Mouse (Mus musculus): ENCODE results near the gene Zfp57. TPM values are rescaled to one million over a fixed set of nuclear protein-coding genes. Genes with fewer than 3 reads are reported as not detected.
"Not testable (repeated sequence)": the region's sequence is repeated elsewhere in the genome, so short reads cannot be mapped to it uniquely, and the experiment has no call there.

The Zfp57 gene
- polyA plus RNA-seq, 1 experiment from 2014 or later = 206 TPM

DNA sequence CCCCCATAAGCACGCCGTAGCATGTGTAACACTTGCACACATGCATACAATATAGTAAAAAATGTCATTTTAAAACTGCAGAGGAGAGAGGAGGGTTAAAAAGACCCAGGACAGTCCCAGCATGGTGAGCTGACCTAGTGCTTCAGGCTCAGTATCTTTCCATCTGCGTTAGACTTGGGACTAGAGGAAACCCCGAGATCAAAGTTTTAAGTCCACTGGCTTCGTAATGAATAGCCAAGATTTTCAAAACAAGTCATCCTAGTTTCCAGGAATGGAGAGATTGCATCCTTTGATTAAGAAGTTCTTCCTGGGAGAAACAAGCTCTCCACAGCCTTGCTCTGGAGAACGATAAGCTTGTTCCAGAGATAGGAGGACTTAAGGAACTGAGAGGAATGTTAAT is 7.2 kb downstream of the Zfp57 start:
- H3K9ac ChIP-seq (ENCODE audit: low read depth, low read length) = no peak overlapping the region
- H3K9me3 ChIP-seq (ENCODE audit: control insufficient read depth, low read length) = no peaks in the 10 kb centered on the region
- H3K4me3 ChIP-seq (ENCODE audit: low read length) = no peak overlapping the region
- H3K4me2 ChIP-seq (ENCODE audit: low read length) = no peak overlapping the region
- WGBS = 92% methylated on average over 6 of the region's 6 CpGs
- H3K27me3 ChIP-seq (replicated peaks; ENCODE audit: control insufficient read depth, insufficient read depth, low read length) = no peaks in the 10 kb centered on the region
- H3K4me1 ChIP-seq (ENCODE audit: control insufficient read depth, insufficient read depth, low read depth, low read length) = peaks cover 6% of the 10 kb centered on the region
- no peak overlapping the region for H3K27ac ChIP-seq (ENCODE audit: low read depth, low read length)
- ATAC-seq = no peak
- H3K36me3 ChIP-seq (ENCODE audit: control insufficient read depth, insufficient read depth, low read length) = peaks cover 30% of the 10 kb centered on the region

- Histone ChIP-seq H3K27ac (ENCODE audit: low read depth, low read length) (no peak overlapping the region), H3K36me3 (ENCODE audit: control insufficient read depth, insufficient read depth, low read length) (peaks cover 30% of the 10 kb centered on the region), H3K4me3 (ENCODE audit: low read length) (no peak overlapping the region), H3K9ac (ENCODE audit: low read depth, low read length) (no peak overlapping the region), H3K9me3 (ENCODE audit: control insufficient read depth, low read length) (no peaks in the 10 kb centered on the region), H3K4me2 (ENCODE audit: low read length) (no peak overlapping the region), H3K27me3 (replicated peaks; ENCODE audit: control insufficient read depth, insufficient read depth, low read length) (no peaks in the 10 kb centered on the region), H3K4me1 (ENCODE audit: control insufficient read depth, insufficient read depth, low read depth, low read length) (0 out of 2 replicates have a peak, but pooled peaks cover 3% of the 10 kb centered on the region)
- no peak for ATAC-seq
- WGBS = 95% methylated on average over 17 of the region's 17 CpGs
Observed at GRCm38 (mm10) chr17:37009460-37010042, 8.6 kb downstream of the Zfp57 start.

GRCm38 (mm10) chr17:37011719-37012118 is 10.8 kb downstream of the Zfp57 start:
- Histone ChIP-seq H3K9me3 (ENCODE audit: control insufficient read depth, low read length) (no peaks in the 10 kb centered on the region), H3K4me3 (ENCODE audit: low read length) (no peak overlapping the region), H3K4me1 (ENCODE audit: control insufficient read depth, insufficient read depth, low read depth, low read length) (no peaks in the 10 kb centered on the region), H3K27ac (ENCODE audit: low read depth, low read length) (no peak overlapping the region), H3K9ac (ENCODE audit: low read depth, low read length) (no peak overlapping the region), H3K4me2 (ENCODE audit: low read length) (no peak overlapping the region), H3K36me3 (ENCODE audit: control insufficient read depth, insufficient read depth, low read length) (peaks cover 21% of the 10 kb centered on the region), H3K27me3 (replicated peaks; ENCODE audit: control insufficient read depth, insufficient read depth, low read length) (no peaks in the 10 kb centered on the region)
- ATAC-seq = 0 out of 2 replicates have a peak, but pooled peaks have one; percentile 48
- 77% methylated on average over 3 of the region's 3 CpGs for WGBS

DNA sequence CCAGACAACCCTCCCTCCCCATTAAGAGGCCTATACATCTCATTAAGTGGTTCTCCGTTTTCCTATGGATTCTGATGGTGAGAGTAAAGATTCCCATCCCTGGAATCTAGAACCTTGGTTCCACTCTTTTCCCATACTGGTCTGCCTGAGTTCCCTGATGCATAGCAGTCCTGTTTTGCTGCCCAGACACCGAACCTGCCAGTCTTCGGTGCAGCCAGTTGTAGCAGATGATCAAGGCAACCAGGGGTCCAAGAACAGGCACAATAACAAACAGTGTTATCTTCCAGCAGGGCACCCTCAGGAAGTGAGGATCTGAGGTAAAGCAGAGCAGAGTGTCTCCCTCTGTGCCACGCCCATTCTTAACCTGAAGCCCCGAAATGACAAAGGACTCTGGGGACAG is 11.2 kb downstream of the Zfp57 start:
- Histone ChIP-seq H3K4me3 (ENCODE audit: low read length) (no peak overlapping the region), H3K4me2 (ENCODE audit: low read length) (no peak overlapping the region), H3K27ac (ENCODE audit: low read depth, low read length) (no peak overlapping the region), H3K4me1 (ENCODE audit: control insufficient read depth, insufficient read depth, low read depth, low read length) (no peaks in the 10 kb centered on the region), H3K9me3 (ENCODE audit: control insufficient read depth, low read length) (no peaks in the 10 kb centered on the region), H3K27me3 (replicated peaks; ENCODE audit: control insufficient read depth, insufficient read depth, low read length) (no peaks in the 10 kb centered on the region), H3K36me3 (ENCODE audit: control insufficient read depth, insufficient read depth, low read length) (peaks cover 21% of the 10 kb centered on the region), H3K9ac (ENCODE audit: low read depth, low read length) (no peak overlapping the region)
- ATAC-seq = peak; percentile 26; the same call in 1 of the 2 replicates
- 77% methylated on average over 5 of the region's 5 CpGs for WGBS

DNA sequence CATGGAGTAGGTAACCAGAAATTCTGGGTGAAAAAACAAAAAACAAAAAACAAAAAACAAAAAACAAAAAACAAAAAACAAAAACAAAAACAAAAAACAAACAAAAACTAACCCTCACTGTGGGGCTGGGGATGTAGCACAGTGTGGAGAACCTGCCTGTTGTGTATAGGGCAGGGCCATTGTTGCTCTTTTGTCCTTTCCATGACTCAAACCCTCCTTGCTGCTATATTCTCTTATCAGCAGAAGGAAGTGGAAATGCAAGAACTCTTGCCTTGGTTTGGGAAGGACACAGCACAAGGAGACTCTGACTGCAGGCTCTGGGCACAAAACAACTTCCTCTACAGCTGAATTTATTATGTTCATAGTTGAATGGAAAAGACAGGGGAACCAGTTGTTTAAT is 15.4 kb downstream of the Zfp57 start:
- no peaks in the 10 kb centered on the region for H3K27me3 ChIP-seq (replicated peaks; ENCODE audit: control insufficient read depth, insufficient read depth, low read length)
- H3K4me2 ChIP-seq (ENCODE audit: low read length) = no peak overlapping the region
- H3K4me3 ChIP-seq (ENCODE audit: low read length) = no peak overlapping the region
- no peaks in the 10 kb centered on the region for H3K4me1 ChIP-seq (ENCODE audit: control insufficient read depth, insufficient read depth, low read depth, low read length)
- H3K36me3 ChIP-seq (ENCODE audit: control insufficient read depth, insufficient read depth, low read length) = peaks cover 3% of the 10 kb centered on the region
- no peak overlapping the region for H3K9ac ChIP-seq (ENCODE audit: low read depth, low read length)
- no peak overlapping the region for H3K27ac ChIP-seq (ENCODE audit: low read depth, low read length)
- no peaks in the 10 kb centered on the region for H3K9me3 ChIP-seq (ENCODE audit: control insufficient read depth, low read length)
- ATAC-seq = no peak

- Histone ChIP-seq H3K27me3 (replicated peaks; ENCODE audit: control insufficient read depth, insufficient read depth, low read length) (no peaks in the 10 kb centered on the region), H3K9me3 (ENCODE audit: control insufficient read depth, low read length) (no peaks in the 10 kb centered on the region), H3K4me3 (ENCODE audit: low read length) (no peak overlapping the region), H3K9ac (ENCODE audit: low read depth, low read length) (no peak overlapping the region), H3K36me3 (ENCODE audit: control insufficient read depth, insufficient read depth, low read length) (no peaks in the 10 kb centered on the region), H3K4me2 (ENCODE audit: low read length) (no peak overlapping the region), H3K4me1 (ENCODE audit: control insufficient read depth, insufficient read depth, low read depth, low read length) (no peaks in the 10 kb centered on the region), H3K27ac (ENCODE audit: low read depth, low read length) (no peak overlapping the region)
- no peak for ATAC-seq
- 55% methylated on average over 3 of the region's 3 CpGs for WGBS
Observed at GRCm38 (mm10) chr17:37018328-37018727, 17.4 kb downstream of the Zfp57 start.

GRCm38 (mm10) chr17:37019242-37019641 is 18.3 kb downstream of the Zfp57 start:
- not testable (repeated sequence) for H3K9ac ChIP-seq (ENCODE audit: low read depth, low read length); H3K27ac ChIP-seq (ENCODE audit: low read depth, low read length); H3K4me1 ChIP-seq (ENCODE audit: control insufficient read depth, insufficient read depth, low read depth, low read length); H3K27me3 ChIP-seq (replicated peaks; ENCODE audit: control insufficient read depth, insufficient read depth, low read length); ATAC-seq; H3K4me2 ChIP-seq (ENCODE audit: low read length); H3K36me3 ChIP-seq (ENCODE audit: control insufficient read depth, insufficient read depth, low read length); H3K4me3 ChIP-seq (ENCODE audit: low read length); H3K9me3 ChIP-seq (ENCODE audit: control insufficient read depth, low read length)
- 89% methylated on average over 5 of the region's 5 CpGs for WGBS

- no peak for ATAC-seq
- Histone ChIP-seq H3K4me1 (ENCODE audit: control insufficient read depth, insufficient read depth, low read depth, low read length) (no peaks in the 10 kb centered on the region), H3K4me2 (ENCODE audit: low read length) (no peak within 1 kb of the TSS), H3K36me3 (ENCODE audit: control insufficient read depth, insufficient read depth, low read length) (no peaks in the 10 kb centered on the region), H3K27ac (ENCODE audit: low read depth, low read length) (no peak within 1 kb of the TSS), H3K4me3 (ENCODE audit: low read length) (no peak within 1 kb of the TSS), H3K9ac (ENCODE audit: low read depth, low read length) (no peak within 1 kb of the TSS), H3K9me3 (ENCODE audit: control insufficient read depth, low read length) (no peaks in the 10 kb centered on the region), H3K27me3 (replicated peaks; ENCODE audit: control insufficient read depth, insufficient read depth, low read length) (no peaks in the 10 kb centered on the region)
- WGBS = 76% methylated on average over 9 of the region's 9 CpGs
Observed at GRCm38 (mm10) chr17:37022628-37023576, 21.9 kb downstream of the Zfp57 start, which contains the start of gene Mog. Mog (minus strand) TSS chr17:37023398.

- no peaks in the 10 kb centered on the region for H3K36me3 ChIP-seq (ENCODE audit: control insufficient read depth, insufficient read depth, low read length)
- no peak overlapping the region for H3K9ac ChIP-seq (ENCODE audit: low read depth, low read length)
- no peak for ATAC-seq
- WGBS = 65% methylated on average over 2 of the region's 2 CpGs
- no peak overlapping the region for H3K4me3 ChIP-seq (ENCODE audit: low read length)
- H3K4me1 ChIP-seq (ENCODE audit: control insufficient read depth, insufficient read depth, low read depth, low read length) = no peaks in the 10 kb centered on the region
- H3K27ac ChIP-seq (ENCODE audit: low read depth, low read length) = no peak overlapping the region
- no peaks in the 10 kb centered on the region for H3K27me3 ChIP-seq (replicated peaks; ENCODE audit: control insufficient read depth, insufficient read depth, low read length)
- H3K4me2 ChIP-seq (ENCODE audit: low read length) = no peak overlapping the region
- no peaks in the 10 kb centered on the region for H3K9me3 ChIP-seq (ENCODE audit: control insufficient read depth, low read length)
Observed at GRCm38 (mm10) chr17:37026425-37026824, 25.5 kb downstream of the Zfp57 start.
